Mouse (Mus musculus) liver, postnatal 0 days (tissue): ENCODE measurements around the gene Gpr176.

Experiments
- CTCF ChIP-seq: sonication (generic); IDR thresholded peaks from 2 replicates; pipeline ENCODE4 v1.5.1; 2016; ENCODE audit warnings: antibody characterized with exemption, low read depth
- EP300 ChIP-seq: IDR thresholded peaks from 2 replicates; pipeline ENCODE4 v1.6.1; 2016; ENCODE audit warnings: antibody characterized with exemption, low read depth, mild to moderate bottlenecking

DNA sequence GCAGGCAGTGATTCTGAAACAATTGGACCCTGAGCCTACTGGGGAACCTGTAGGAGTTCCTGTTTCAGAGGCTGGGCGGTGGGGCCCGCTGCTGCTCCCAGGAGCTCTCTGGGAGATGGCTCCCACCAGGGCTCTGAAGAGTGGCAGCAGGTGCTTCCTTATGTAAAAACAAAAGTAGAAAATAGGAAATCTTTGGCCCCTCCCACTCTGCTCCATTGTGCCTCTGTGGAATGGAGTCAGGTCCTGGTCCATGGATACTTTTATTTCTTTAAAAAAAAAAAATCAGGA lies 109.4 kb downstream of the Gpr176 start:
- TF ChIP-seq CTCF (no peak), EP300 (no peak)
